8 mouse cellular contexts compared by ENCODE assay signal in genomic region chr4:115059871-115060270, GRCm38 (mm10). TPM values are rescaled to one million over a fixed set of nuclear protein-coding genes. Genes with fewer than 3 reads are reported as not detected.
DNase-seq lines count a peak whose midpoint lies in the region; ATAC-seq lines count a peak whose summit lies in the region.

No protein-coding gene starts in this region.

- peak overlapping the region; percentile 51 for H3K4me3 ChIP-seq in heart, embryonic 15.5 days
- peak overlapping the region; percentile 39 for H3K4me3 ChIP-seq in midbrain, embryonic 15.5 days

- DNase-seq in heart, adult 11 months: peak; percentile 97
- no peak for DNase-seq in heart, postnatal 25 days (ENCODE audit: low spot score)
- DNase-seq in kidney, postnatal 4 days: peak; percentile 24 to 51
- DNase-seq in layer of hippocampus, postnatal 14 days (ENCODE audit: low spot score in 2 of 2): no peak

- H3K4me1 ChIP-seq in heart, embryonic 15.5 days (replicated peaks): peaks cover 32% of the 10 kb centered on the region
- peaks cover 29% of the 10 kb centered on the region for H3K4me1 ChIP-seq in midbrain, embryonic 15.5 days

- peak overlapping the region; percentile 75 for H3K27ac ChIP-seq in heart, embryonic 15.5 days
- peak overlapping the region; percentile 89 for H3K27ac ChIP-seq in midbrain, embryonic 15.5 days

- WGBS in heart, embryonic 15.5 days: 13% methylated on average over 12 of the region's 12 CpGs
- 7% methylated on average over 12 of the region's 12 CpGs for WGBS in midbrain, embryonic 15.5 days

- no peak for ATAC-seq in heart, embryonic 15.5 days (replicated peaks; ENCODE audit: insufficient number of reproducible peaks, insufficient read depth, low FRiP score, low read depth)
- no peak for ATAC-seq in midbrain, embryonic 15.5 days (replicated peaks)
- no peak for ATAC-seq in frontal cortex, adult (ENCODE audit: low TSS enrichment)
- ATAC-seq in granulocyte monocyte progenitor cell, adult 5-6 weeks (replicated peaks; ENCODE audit: poor library complexity, severe bottlenecking): no peak

- H3K9me3 ChIP-seq in heart, embryonic 15.5 days (replicated peaks): no peaks in the 10 kb centered on the region
- no peaks in the 10 kb centered on the region for H3K9me3 ChIP-seq in midbrain, embryonic 15.5 days

- intact Hi-C loops in heart, postnatal 25 days (cut with DNase I): loop anchor here (2.0 kb wide), 1 partner anchor 15 kb away; no protein-coding TSS in a partner anchor

- peak overlapping the region; percentile 66 for H3K4me2 ChIP-seq in heart, embryonic 15.5 days
- H3K4me2 ChIP-seq in midbrain, embryonic 15.5 days: peak overlapping the region; percentile 53

- H3K36me3 ChIP-seq in heart, embryonic 15.5 days: no peaks in the 10 kb centered on the region
- H3K36me3 ChIP-seq in midbrain, embryonic 15.5 days (replicated peaks): no peaks in the 10 kb centered on the region

- peaks cover 93% of the 10 kb centered on the region for H3K27me3 ChIP-seq in heart, embryonic 15.5 days
- peaks cover 61% of the 10 kb centered on the region for H3K27me3 ChIP-seq in midbrain, embryonic 15.5 days (replicated peaks)

- H3K9ac ChIP-seq in heart, embryonic 15.5 days: no peak overlapping the region
- H3K9ac ChIP-seq in midbrain, embryonic 15.5 days: 0 out of 2 replicates have a peak overlapping the region, but pooled peaks have one; percentile 4

RNA-seq across cellular contexts. Expression of gene Tal1, which starts 3.6 kb away (rescaled TPM):
- total RNA-seq in heart, postnatal 25 days (2021): 1 to 10 TPM; 3.7 to 4.0 TPM
- polyA plus RNA-seq in heart, embryonic 15.5 days (2015; fragmentation: Nextera tagmentation; extraction: Ambion mirVana): 1.1 and 1.5 TPM in 2 replicates
- 7.9 and 8.5 TPM in 2 replicates for polyA plus RNA-seq in midbrain, embryonic 15.5 days (2015; fragmentation: Nextera tagmentation; extraction: Ambion mirVana)
- 1 to 10 TPM; 2.3 to 2.4 TPM for total RNA-seq in layer of hippocampus, postnatal 14 days (2021)
- total RNA-seq in granulocyte monocyte progenitor cell, adult 5-6 weeks (2014; fragmentation: Nextera tagmentation): 12.1 and 14.4 TPM in 2 replicates
- 5.8 and 9.5 TPM in 2 replicates for total RNA-seq in granulocyte monocyte progenitor cell, adult 5-6 weeks (2017)

RNA-seq across cellular contexts. Expression of gene Pdzk1ip1, which starts 28.6 kb away (rescaled TPM):
- 1 to 10 TPM in 1 of 2 experiments, not detected in 1; 1.0 TPM for total RNA-seq in heart, postnatal 25 days (2021)
- polyA plus RNA-seq in heart, embryonic 15.5 days (2015; fragmentation: Nextera tagmentation; extraction: Ambion mirVana): 3.3 and 4.7 TPM in 2 replicates
- 3.0 and 3.8 TPM in 2 replicates for polyA plus RNA-seq in midbrain, embryonic 15.5 days (2015; fragmentation: Nextera tagmentation; extraction: Ambion mirVana)
- under 1 TPM in 1 of 2 experiments, not detected in 1; 0.78 TPM for total RNA-seq in layer of hippocampus, postnatal 14 days (2021)
- 0.92 TPM in 1 of 2 replicates, not detected in the other for total RNA-seq in granulocyte monocyte progenitor cell, adult 5-6 weeks (2014; fragmentation: Nextera tagmentation)
- 3.8 TPM in 1 of 2 replicates, not detected in the other for total RNA-seq in granulocyte monocyte progenitor cell, adult 5-6 weeks (2017)

RNA-seq across cellular contexts. Expression of gene Stil, which starts 59.9 kb away (rescaled TPM):
- under 1 TPM; 0.16 to 0.22 TPM for total RNA-seq in heart, postnatal 25 days (2021)
- 6.5 and 8.4 TPM in 2 replicates for polyA plus RNA-seq in heart, embryonic 15.5 days (2015; fragmentation: Nextera tagmentation; extraction: Ambion mirVana)
- 1.8 and 2.6 TPM in 2 replicates for polyA plus RNA-seq in midbrain, embryonic 15.5 days (2015; fragmentation: Nextera tagmentation; extraction: Ambion mirVana)
- total RNA-seq in layer of hippocampus, postnatal 14 days (2021): under 1 TPM; 0.78 to 0.98 TPM
- total RNA-seq in granulocyte monocyte progenitor cell, adult 5-6 weeks (2014; fragmentation: Nextera tagmentation): 20.3 and 20.4 TPM in 2 replicates
- total RNA-seq in granulocyte monocyte progenitor cell, adult 5-6 weeks (2017): 18.4 and 21.7 TPM in 2 replicates

Comparison
In these comparisons a context has a peak if more than half of its experiments do, and no peak if none do; other contexts are left out.
1. DNase-seq: peak in heart, adult 11 months (single experiment) and kidney, postnatal 4 days (2 of 2); none in heart, postnatal 25 days (single experiment) and layer of hippocampus, postnatal 14 days (0 of 2).
2. RNA of gene Stil, which starts 59.9 kb away (total RNA-seq): 18.4 to 21.7 TPM in granulocyte monocyte progenitor cell, adult 5-6 weeks; 0.78 to 0.98 TPM in layer of hippocampus, postnatal 14 days and 0.16 to 0.22 TPM in heart, postnatal 25 days; every median in the first group is over 4 times any median in the second.